Mouse (Mus musculus): ENCODE results near the gene Fam102a.

Fam102a gene

GRCm38 (mm10) chr2:32547964-32548739 is 13.0 kb downstream of the Fam102a start:
- peak; percentile 42 for DNase-seq

- DNase-seq, result no peak
Measured at GRCm38 (mm10) chr2:32549171-32549570, 14.0 kb downstream of the Fam102a start.

- DNase-seq, result peak; percentile 37
Measured at GRCm38 (mm10) chr2:32549764-32550163, 14.6 kb downstream of the Fam102a start.

GRCm38 (mm10) chr2:32551236-32551635 is 16.1 kb downstream of the Fam102a start:
- no peak for DNase-seq

GRCm38 (mm10) chr2:32553592-32554148 is 18.5 kb downstream of the Fam102a start:
- no peak for DNase-seq

- no peak for DNase-seq
Measured at GRCm38 (mm10) chr2:32555484-32555883, 20.4 kb downstream of the Fam102a start.

- DNase-seq, result no peak
Measured at GRCm38 (mm10) chr2:32556019-32556418, 20.9 kb downstream of the Fam102a start.

GRCm38 (mm10) chr2:32559570-32559969 is 24.4 kb downstream of the Fam102a start:
- DNase-seq, result peak; percentile 50

- DNase-seq, result peak; percentile 74
Measured at GRCm38 (mm10) chr2:32566536-32567063, 31.5 kb downstream of the Fam102a start.

GRCm38 (mm10) chr2:32568149-32568548 is 33.0 kb downstream of the Fam102a start:
- peak; percentile 72 for DNase-seq

GRCm38 (mm10) chr2:32568941-32569340 is 33.8 kb downstream of the Fam102a start:
- peak; percentile 58 for DNase-seq

- peak; percentile 92 for DNase-seq
Measured at GRCm38 (mm10) chr2:32570698-32571494, 35.8 kb downstream of the Fam102a start, which contains the start of gene Dpm2. Gene Dpm2 (plus strand): TSS chr2:32570858.

- DNase-seq, result peak; percentile 57
Measured at GRCm38 (mm10) chr2:32572196-32572595, 37.1 kb downstream of the Fam102a start.

GRCm38 (mm10) chr2:32574497-32574896 is 39.4 kb downstream of the Fam102a start, which contains the start of gene Pip5kl1:
Gene Pip5kl1 (plus strand): TSS chr2:32574797.
- no peak for DNase-seq

- DNase-seq, result peak; percentile 80
Measured at GRCm38 (mm10) chr2:32574901-32575585, 39.9 kb downstream of the Fam102a start.

- DNase-seq, result peak; percentile 84
Measured at GRCm38 (mm10) chr2:32575586-32576160, 40.5 kb downstream of the Fam102a start, which contains the start of gene 9430097D07Rik. Gene 9430097D07Rik (minus strand): TSS chr2:32575684.

GRCm38 (mm10) chr2:32576532-32576931 is 41.4 kb downstream of the Fam102a start:
- DNase-seq, result peak; percentile 50

- DNase-seq, result peak; percentile 71
Measured at GRCm38 (mm10) chr2:32578146-32579046, 43.3 kb downstream of the Fam102a start.

GRCm38 (mm10) chr2:32581450-32582095 is 46.4 kb downstream of the Fam102a start:
- peak; percentile 78 for DNase-seq
